Mouse (Mus musculus) CD8-positive naive resting alpha-beta T cell, adult 2 months (primary cell): ENCODE data around the gene Haus2.
"Not testable (repeated sequence)": the region's sequence is repeated elsewhere in the genome, so short reads cannot be mapped to it uniquely, and the experiment has no call there.

Source experiments
- DNase-seq, 2 experiments: peaks; one replicate each; pipeline ENCODE4 v3.0.0; 2022; ENCODE audit warnings: low read depth in 2 of 2, low spot score in 2 of 2

The Haus2 gene

GRCm38 (mm10) chr2:120608830-120609723, at the start of gene Haus2, which contains the start of gene Lrrc57:
Gene Haus2 (plus strand): TSS chr2:120609383.
Gene Lrrc57 (minus strand): TSS chr2:120609520.
- DNase-seq, result peak; percentile 88 to 91

- DNase-seq, result no peak
Observed at GRCm38 (mm10) chr2:120561524-120561923, 47.7 kb upstream of the Haus2 start.

GRCm38 (mm10) chr2:120562859-120563234, 46.3 kb upstream of the Haus2 start:
- DNase-seq, result no peak

GRCm38 (mm10) chr2:120563235-120563990, 45.8 kb upstream of the Haus2 start, which contains the start of gene Zfp106:
Gene Zfp106 (minus strand): TSS chr2:120563843.
- peak; percentile 72 to 84 for DNase-seq

- DNase-seq, result not testable (repeated sequence)
Observed at GRCm38 (mm10) chr2:120564548-120565188, 44.5 kb upstream of the Haus2 start.

- no peak for DNase-seq
Observed at GRCm38 (mm10) chr2:120565363-120565762, 43.8 kb upstream of the Haus2 start.

- peak; percentile 72 to 78 for DNase-seq
Observed at GRCm38 (mm10) chr2:120566886-120567797, 42.0 kb upstream of the Haus2 start, which contains the start of gene Snap23. Gene Snap23 (plus strand): TSS chr2:120567671.

- DNase-seq, result no peak
Observed at GRCm38 (mm10) chr2:120567798-120568320, 41.3 kb upstream of the Haus2 start.

- no peak for DNase-seq
Observed at GRCm38 (mm10) chr2:120571081-120571480, 38.1 kb upstream of the Haus2 start.

- not testable (repeated sequence) for DNase-seq
Observed at GRCm38 (mm10) chr2:120572161-120572560, 37.0 kb upstream of the Haus2 start.

- DNase-seq, result no peak
Observed at GRCm38 (mm10) chr2:120575121-120575520, 34.1 kb upstream of the Haus2 start.

GRCm38 (mm10) chr2:120575978-120576377, 33.2 kb upstream of the Haus2 start:
- no peak for DNase-seq

GRCm38 (mm10) chr2:120577799-120578198, 31.4 kb upstream of the Haus2 start:
- DNase-seq, result no peak

- no peak for DNase-seq
Observed at GRCm38 (mm10) chr2:120578286-120578685, 30.9 kb upstream of the Haus2 start.

- no peak for DNase-seq
Observed at GRCm38 (mm10) chr2:120589759-120590158, 19.4 kb upstream of the Haus2 start.

GRCm38 (mm10) chr2:120592227-120592626, 17.0 kb upstream of the Haus2 start:
- DNase-seq, result no peak

- DNase-seq, result no peak
Observed at GRCm38 (mm10) chr2:120597734-120598133, 11.4 kb upstream of the Haus2 start.

GRCm38 (mm10) chr2:120599506-120599905, 9.7 kb upstream of the Haus2 start:
- DNase-seq, result no peak

- DNase-seq, result peak in 1 of 2 experiments; percentile 15
Observed at GRCm38 (mm10) chr2:120606021-120606690, 3.0 kb upstream of the Haus2 start.
